Mouse (Mus musculus) heart, embryonic 13.5 days (tissue): Measurements from ENCODE around the gene Esd. TPM values are rescaled to one million over a fixed set of nuclear protein-coding genes. Genes with fewer than 3 reads are reported as not detected.

Source experiments
- ATAC-seq: fragments of 200-750 bp; cut with Nextera tagmentation; 2 replicates; pipeline ENCODE4 v1.8.0; 2017; ENCODE audit warnings: moderate TSS enrichment; ENCODE audit not compliant: insufficient number of reproducible peaks, low FRiP score, low TSS enrichment; ENCODE audit errors: extremely low read depth
- H3K27ac ChIP-seq: fragments of 300-500 bp; sonication (generic); replicated peaks from 2 replicates; pipeline ENCODE4 v1.5.1; 2015; ENCODE audit warnings: moderate library complexity, mild to moderate bottlenecking, inconsistent platforms
- H3K27me3 ChIP-seq: fragments of 300-500 bp; sonication (generic); replicated peaks from 2 replicates; pipeline ENCODE4 v1.6.1; 2015; ENCODE audit warnings: mild to moderate bottlenecking, inconsistent platforms
- H3K36me3 ChIP-seq: fragments of 300-500 bp; sonication (generic); 2 replicates; pipeline ENCODE4 v1.6.1; 2015; ENCODE audit warnings: mild to moderate bottlenecking, inconsistent platforms
- H3K4me1 ChIP-seq: fragments of 300-500 bp; sonication (generic); 2 replicates; pipeline ENCODE4 v1.6.1; 2015; ENCODE audit warnings: inconsistent platforms
- H3K4me2 ChIP-seq: fragments of 300-500 bp; sonication (generic); 2 replicates; pipeline ENCODE4 v1.6.1; 2015; ENCODE audit warnings: inconsistent platforms, mild to moderate bottlenecking, moderate library complexity
- H3K4me3 ChIP-seq: fragments of 300-500 bp; sonication (generic); 2 replicates; pipeline ENCODE4 v1.5.1; 2015; ENCODE audit warnings: moderate library complexity, mild to moderate bottlenecking, inconsistent platforms
- H3K9ac ChIP-seq: fragments of 300-500 bp; sonication (generic); 2 replicates; pipeline ENCODE4 v1.6.1; 2015; ENCODE audit warnings: inconsistent platforms, mild to moderate bottlenecking, moderate library complexity
- H3K9me3 ChIP-seq: fragments of 300-500 bp; sonication (generic); 2 replicates; pipeline ENCODE4 v1.6.1; 2016; ENCODE audit warnings: inconsistent platforms
- WGBS: fragments of 180-500 bp; shearing (Covaris S2); methylation state at CpG from one replicate; pipeline ENCODE4 v1.1.7; 2015; ENCODE audit warnings: mixed read lengths; 5-methylcytosine and 5-hydroxymethylcytosine counted together
- polyA plus RNA-seq: library from polyadenylated mRNA; unstranded; fragments of >200 nt; fragmentation: Nextera tagmentation; extraction: Ambion mirVana; gene quantifications from 2 replicates; pipeline ENCODE4 v1.2.1, GENCODE M21; 2015

Esd gene
- 264 TPM in 2 replicates for polyA plus RNA-seq

DNA sequence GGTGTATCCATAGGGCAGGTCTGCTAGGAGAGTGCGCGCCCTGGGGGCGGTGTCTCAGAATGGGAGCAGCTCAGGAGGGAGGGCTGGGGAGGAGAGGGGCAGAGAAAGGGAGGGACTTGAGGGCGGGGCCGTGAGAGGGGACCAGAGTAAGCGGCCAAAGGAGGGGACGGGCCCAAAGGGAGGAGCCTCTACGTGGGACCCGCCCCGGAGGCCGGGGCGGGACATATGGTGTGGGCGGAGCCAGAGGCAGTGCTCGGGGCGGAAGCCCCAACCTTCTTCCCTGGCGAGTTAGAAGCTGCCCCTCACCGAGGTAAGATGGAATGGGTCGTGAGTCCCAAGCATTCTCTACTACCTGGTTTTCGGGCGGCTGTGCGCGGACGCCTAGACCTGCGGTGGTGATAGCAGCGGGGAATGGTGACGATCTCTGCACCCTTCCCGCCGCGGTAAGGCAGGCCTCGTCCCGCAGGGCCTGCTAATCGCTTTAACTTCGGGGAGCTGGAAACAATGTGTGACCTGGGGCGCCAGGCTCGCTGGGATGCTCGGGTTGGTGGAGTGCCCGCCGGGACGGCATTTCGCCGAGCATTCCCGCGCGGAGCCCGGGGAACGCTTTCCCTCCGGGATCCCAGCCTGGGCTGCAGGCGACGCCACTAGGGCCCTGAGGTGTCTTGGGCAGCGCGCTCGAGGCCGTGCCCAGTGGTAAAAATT lies at the start of gene Esd:
Gene Esd, plus strand, starts transcription at position 219 of the 705 bp plus-strand sequence.
- no peaks in the 10 kb centered on the region for H3K27me3 ChIP-seq
- no peaks in the 10 kb centered on the region for H3K9me3 ChIP-seq
- peak within 1 kb of the TSS; percentile 95 for H3K9ac ChIP-seq
- peaks cover 33% of the 10 kb centered on the region for H3K4me1 ChIP-seq
- H3K4me2 ChIP-seq: peak within 1 kb of the TSS; percentile 82
- H3K27ac ChIP-seq: peak within 1 kb of the TSS; percentile 90
- WGBS: under 1% methylated on average over 53 of the region's 53 CpGs
- peak within 1 kb of the TSS; percentile 93 for H3K4me3 ChIP-seq
- peaks cover 20% of the 10 kb centered on the region for H3K36me3 ChIP-seq
- ATAC-seq: peak; percentile 99

DNA sequence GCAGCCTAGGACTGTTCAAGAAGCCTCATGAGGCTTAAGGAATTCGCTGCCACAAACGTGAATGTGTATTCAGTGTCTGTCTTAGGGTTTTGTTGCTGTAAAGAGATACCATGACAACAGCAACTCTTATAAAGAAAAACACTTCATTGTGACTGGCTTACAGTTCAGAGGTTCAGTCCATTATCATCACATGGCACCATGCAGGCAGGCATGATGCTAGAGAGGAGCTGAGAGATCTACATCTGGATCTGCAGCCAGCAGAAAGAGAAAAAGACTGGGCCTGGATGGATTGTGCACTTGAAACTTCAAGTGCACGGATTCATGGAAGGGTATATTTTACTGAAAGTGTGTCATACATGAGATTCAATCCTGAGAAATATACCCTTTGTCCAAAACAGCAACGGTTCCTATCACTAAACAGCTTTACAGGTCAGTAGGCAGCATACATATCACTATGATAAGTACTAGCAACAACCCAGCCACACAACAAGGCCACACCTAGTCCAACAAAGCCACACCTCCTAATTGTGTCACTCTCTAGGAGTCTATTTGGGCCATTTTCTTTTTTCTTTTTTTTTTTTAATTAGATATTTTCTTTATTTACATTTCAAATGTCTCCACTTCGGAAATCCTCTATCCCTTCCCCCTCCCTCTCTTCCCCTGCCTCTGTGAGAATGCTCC lies 47.7 kb upstream of the Esd start:
- Histone ChIP-seq H3K4me1 (no peaks in the 10 kb centered on the region), H3K9me3 (no peaks in the 10 kb centered on the region), H3K9ac (no peak overlapping the region), H3K4me3 (no peak overlapping the region), H3K36me3 (no peaks in the 10 kb centered on the region), H3K27ac (no peak overlapping the region), H3K4me2 (no peak overlapping the region), H3K27me3 (peaks cover 6% of the 10 kb centered on the region; the same call in 1 of the 2 replicates)
- 76% methylated on average over 5 of the region's 5 CpGs for WGBS
- ATAC-seq: no peak

DNA sequence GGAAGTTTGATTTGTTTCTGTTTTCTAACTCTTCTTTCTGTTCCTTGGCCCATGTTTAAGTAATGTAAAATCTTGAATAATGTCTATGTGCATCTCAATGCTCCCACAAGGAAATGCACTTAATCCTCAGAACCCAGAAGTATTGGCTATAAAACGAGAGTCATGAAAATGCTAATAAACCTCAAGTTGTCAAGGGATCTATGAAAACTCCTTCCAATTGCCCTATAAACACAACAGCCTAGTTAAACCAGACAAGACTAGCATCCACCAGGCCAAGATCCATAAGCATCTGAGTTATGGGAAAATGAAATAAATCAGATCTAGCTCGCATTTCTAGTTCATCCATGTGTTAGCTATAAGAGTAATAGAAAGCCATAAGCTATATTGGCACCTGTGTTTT lies 40.1 kb upstream of the Esd start:
- H3K36me3 ChIP-seq: no peaks in the 10 kb centered on the region
- 86% methylated on average over 2 of the region's 2 CpGs for WGBS
- H3K27me3 ChIP-seq: peaks cover 26% of the 10 kb centered on the region; the same call in 1 of the 2 replicates
- no peak overlapping the region for H3K4me2 ChIP-seq
- H3K27ac ChIP-seq: no peak overlapping the region
- H3K9me3 ChIP-seq: no peaks in the 10 kb centered on the region
- ATAC-seq: no peak
- H3K9ac ChIP-seq: no peak overlapping the region
- H3K4me3 ChIP-seq: no peak overlapping the region
- peaks cover 3% of the 10 kb centered on the region; the same call in 1 of the 2 replicates for H3K4me1 ChIP-seq

DNA sequence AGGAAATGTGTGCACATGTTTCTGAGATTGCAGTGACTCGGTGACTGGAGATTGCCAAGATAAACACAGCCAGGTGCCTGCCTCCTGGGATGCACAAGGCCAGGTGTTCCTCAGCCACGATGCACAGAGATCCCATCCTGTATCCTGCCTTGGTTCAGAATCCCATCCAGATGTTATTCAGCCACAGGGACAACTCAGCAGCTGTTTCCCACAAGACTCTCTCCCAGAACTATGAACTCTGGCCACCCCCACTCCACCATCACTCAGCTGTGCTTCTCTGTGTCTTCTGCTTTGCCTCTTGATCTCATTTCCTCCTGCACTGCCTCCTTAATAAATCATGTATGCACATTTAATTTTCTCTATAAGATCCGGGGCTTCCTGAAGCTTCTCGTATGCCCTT lies 35.3 kb upstream of the Esd start:
- Histone ChIP-seq H3K9me3 (no peaks in the 10 kb centered on the region), H3K4me2 (no peak overlapping the region), H3K27ac (no peak overlapping the region), H3K27me3 (peaks cover 52% of the 10 kb centered on the region), H3K9ac (no peak overlapping the region), H3K36me3 (no peaks in the 10 kb centered on the region), H3K4me1 (0 out of 2 replicates have a peak, but pooled peaks cover 4% of the 10 kb centered on the region), H3K4me3 (no peak overlapping the region)
- no peak for ATAC-seq
- WGBS: 60% methylated on average over 4 of the region's 4 CpGs

DNA sequence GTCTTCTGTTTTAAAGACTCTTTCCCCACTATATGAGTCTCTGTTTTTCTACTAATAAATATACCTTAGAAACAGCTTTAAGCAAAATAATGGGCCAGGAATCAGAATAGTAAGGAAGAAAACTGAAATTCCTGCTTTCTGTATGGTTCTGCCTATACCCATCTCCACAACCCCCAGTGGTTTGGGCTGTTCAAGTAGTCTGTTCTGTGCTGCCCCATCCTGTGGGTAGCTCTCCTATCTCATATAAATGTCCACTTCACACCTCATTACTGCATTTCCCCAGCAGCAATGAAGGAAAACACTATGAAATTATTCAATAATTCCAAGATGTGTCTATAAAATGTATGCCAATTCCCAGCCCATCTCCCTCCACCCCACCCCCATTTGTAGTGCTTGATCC lies 34.7 kb upstream of the Esd start:
- Histone ChIP-seq H3K9ac (no peak overlapping the region), H3K4me3 (no peak overlapping the region), H3K4me2 (no peak overlapping the region), H3K27me3 (peaks cover 50% of the 10 kb centered on the region), H3K4me1 (0 out of 2 replicates have a peak, but pooled peaks cover 4% of the 10 kb centered on the region), H3K36me3 (no peaks in the 10 kb centered on the region), H3K27ac (no peak overlapping the region), H3K9me3 (no peaks in the 10 kb centered on the region)
- ATAC-seq: no peak

DNA sequence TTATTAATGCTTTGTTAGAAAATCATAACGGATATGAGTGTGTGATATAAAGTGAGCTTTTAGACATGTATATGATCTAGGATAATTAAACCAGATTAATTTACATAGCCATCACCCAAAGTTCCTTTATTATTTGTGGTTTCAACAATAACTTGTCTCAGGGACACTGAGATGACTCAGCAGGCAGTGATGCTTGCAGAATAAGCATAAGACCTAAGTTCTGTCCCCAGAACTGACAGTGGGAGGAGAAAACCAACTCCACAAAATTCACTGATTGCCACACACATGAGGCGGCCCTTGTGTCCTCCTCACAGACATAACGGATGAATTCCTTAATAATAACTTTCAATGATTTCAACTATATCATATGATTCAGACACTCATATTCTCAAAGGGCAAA lies 32.9 kb upstream of the Esd start:
- H3K36me3 ChIP-seq: no peaks in the 10 kb centered on the region
- no peak overlapping the region for H3K4me2 ChIP-seq
- H3K9me3 ChIP-seq: no peaks in the 10 kb centered on the region
- H3K4me3 ChIP-seq: no peak overlapping the region
- H3K27ac ChIP-seq: no peak overlapping the region
- 0 out of 2 replicates have a peak, but pooled peaks cover 4% of the 10 kb centered on the region for H3K4me1 ChIP-seq
- WGBS: 71% methylated on average over 3 of the region's 3 CpGs
- H3K9ac ChIP-seq: no peak overlapping the region
- no peak for ATAC-seq
- H3K27me3 ChIP-seq: peaks cover 47% of the 10 kb centered on the region

DNA sequence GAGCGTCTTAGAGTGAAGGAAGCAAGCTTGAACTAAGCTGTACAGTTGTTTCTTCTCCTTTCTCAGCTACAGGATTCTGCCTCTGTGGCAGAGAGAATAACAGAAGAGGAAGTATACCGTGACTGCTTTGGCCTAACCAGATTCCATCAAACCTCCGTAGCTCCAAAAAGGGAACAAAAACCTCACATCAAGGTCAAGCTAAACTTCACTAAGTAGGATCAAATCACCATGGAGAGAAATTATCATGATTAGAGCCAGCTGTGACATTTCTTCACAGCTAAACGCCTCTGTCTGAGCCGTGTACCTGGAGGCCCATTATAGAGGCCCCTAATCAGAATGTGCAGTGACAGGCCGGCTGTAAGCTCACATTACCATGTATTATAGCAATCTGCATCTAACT lies 28.2 kb upstream of the Esd start:
- H3K36me3 ChIP-seq: no peaks in the 10 kb centered on the region
- WGBS: 60% methylated on average over 6 of the region's 6 CpGs
- H3K4me3 ChIP-seq: no peak overlapping the region
- no peak overlapping the region for H3K4me2 ChIP-seq
- H3K9me3 ChIP-seq: no peaks in the 10 kb centered on the region
- H3K4me1 ChIP-seq: 0 out of 2 replicates have a peak, but pooled peaks cover 4% of the 10 kb centered on the region
- H3K9ac ChIP-seq: no peak overlapping the region
- peaks cover 17% of the 10 kb centered on the region; the same call in 1 of the 2 replicates for H3K27me3 ChIP-seq
- no peak for ATAC-seq
- H3K27ac ChIP-seq: no peak overlapping the region; the same call in 1 of the 2 replicates

DNA sequence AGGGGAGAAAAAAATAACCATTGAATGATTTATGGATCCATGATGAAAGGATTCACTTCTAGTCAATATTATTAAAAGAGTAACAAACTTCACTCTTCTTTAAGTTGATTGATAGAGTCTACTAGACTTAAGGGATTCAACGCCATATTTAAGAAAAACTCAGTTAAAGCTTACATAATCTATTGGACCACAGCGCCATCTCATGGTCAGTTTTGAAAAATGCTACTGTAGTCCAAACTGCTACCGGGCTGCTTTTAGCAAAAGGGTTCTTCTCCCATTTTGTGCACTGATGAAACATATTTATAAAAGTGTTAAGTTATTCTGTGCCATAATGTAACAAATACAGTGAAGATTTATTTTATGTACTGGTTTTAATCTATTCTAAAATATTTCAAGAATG lies 23.0 kb upstream of the Esd start:
- Histone ChIP-seq H3K27me3 (no peaks in the 10 kb centered on the region; the same call in 1 of the 2 replicates), H3K9me3 (no peaks in the 10 kb centered on the region), H3K4me1 (no peaks in the 10 kb centered on the region), H3K27ac (no peak overlapping the region), H3K4me2 (no peak overlapping the region), H3K4me3 (no peak overlapping the region), H3K36me3 (no peaks in the 10 kb centered on the region), H3K9ac (no peak overlapping the region)
- no peak for ATAC-seq
- 15% methylated on average over 3 of the region's 3 CpGs for WGBS

DNA sequence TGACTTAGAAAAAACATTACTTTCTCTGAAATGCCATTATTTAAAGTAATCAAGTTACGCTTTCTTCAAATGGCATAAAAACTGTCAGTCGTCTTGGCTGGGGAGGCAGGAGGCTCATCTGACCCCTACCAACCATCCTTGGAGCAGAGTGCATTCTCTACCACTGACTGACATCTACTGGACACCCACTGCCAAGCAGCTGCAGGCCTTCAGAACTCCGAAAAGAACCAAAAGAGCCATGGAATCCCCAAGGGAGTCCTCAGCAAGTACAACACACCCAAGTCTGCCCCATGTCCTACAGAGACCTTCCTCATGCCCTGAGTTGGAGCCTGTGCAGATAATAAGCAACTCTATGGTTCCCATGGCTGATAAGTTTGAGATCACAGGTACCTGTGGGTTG lies 8.6 kb upstream of the Esd start:
- Histone ChIP-seq H3K4me3 (no peak overlapping the region), H3K27ac (no peak overlapping the region), H3K4me1 (no peaks in the 10 kb centered on the region), H3K27me3 (0 out of 2 replicates have a peak, but pooled peaks cover 10% of the 10 kb centered on the region), H3K9me3 (no peaks in the 10 kb centered on the region), H3K36me3 (no peaks in the 10 kb centered on the region), H3K4me2 (no peak overlapping the region), H3K9ac (no peak overlapping the region)
- ATAC-seq: no peak
- 56% methylated on average over 3 of the region's 3 CpGs for whole genome bisulfite sequencing

DNA sequence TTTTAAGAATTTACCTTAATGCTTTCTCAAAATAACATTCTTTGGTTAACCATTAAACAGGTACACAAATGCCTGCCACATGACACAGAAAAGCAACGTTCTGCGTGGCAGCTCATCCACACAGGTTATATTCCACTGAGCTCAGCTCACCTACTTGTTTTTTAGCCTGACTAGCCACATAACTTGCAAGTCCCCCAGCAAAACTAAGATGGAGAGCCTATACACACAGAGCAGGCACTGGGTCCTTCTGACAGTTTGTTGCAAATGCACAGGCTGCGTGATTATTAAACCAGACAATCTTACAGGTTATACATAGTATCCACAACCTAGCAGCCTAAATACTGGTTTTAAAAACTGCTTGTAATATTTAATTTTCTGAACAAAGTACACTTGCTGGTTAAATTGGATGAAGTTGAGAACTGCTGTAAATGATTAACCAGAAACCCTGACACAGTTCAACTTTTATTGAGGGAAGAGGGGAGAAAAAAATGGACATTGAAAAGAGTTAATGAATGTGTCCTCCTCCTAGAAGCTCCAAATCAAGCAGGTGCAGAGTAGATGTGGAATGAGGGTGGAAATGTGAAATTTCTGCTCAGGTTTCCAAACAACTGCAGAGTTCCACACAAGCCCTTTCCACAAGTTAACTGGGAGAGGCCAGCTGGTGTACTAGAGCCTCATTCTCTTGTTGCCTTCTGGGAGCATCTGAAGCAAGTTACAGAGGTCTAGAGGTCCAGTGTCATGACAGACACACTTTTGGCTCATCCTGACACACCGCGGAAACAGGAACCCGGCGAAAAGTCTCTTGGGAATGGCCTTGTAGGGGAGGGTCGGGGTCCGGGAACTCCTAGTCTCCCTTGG lies 647 bp upstream of the Esd start:
- Histone ChIP-seq H3K9ac (peak overlapping the region; percentile 76), H3K4me3 (peak overlapping the region; percentile 93), H3K4me1 (peaks cover 33% of the 10 kb centered on the region), H3K9me3 (no peaks in the 10 kb centered on the region), H3K27me3 (no peaks in the 10 kb centered on the region), H3K4me2 (peak overlapping the region; percentile 82), H3K27ac (peak overlapping the region; percentile 54; the same call in 1 of the 2 replicates), H3K36me3 (peaks cover 12% of the 10 kb centered on the region)
- 30% methylated on average over 9 of the region's 9 CpGs for WGBS
- no peak for ATAC-seq

DNA sequence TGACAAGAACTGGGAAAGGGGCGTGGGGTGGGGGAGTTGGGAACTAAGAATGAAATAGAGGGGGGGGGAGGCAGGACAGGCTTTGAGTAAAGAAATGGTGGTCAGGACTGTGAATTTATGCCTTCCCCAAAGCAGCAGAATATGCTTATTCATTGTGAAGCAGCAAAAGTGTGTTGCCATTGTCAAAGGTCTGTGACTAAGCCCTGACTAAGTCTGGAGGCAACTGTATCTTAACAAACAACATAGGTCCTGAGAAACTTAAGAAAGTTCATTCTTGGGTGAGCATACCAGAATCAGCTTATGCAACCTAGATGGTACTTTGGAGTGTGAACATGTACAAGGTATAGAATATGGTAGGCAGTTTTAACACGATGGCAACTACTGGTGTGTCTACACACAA lies 1.3 kb downstream of the Esd start:
- peak overlapping the region; percentile 82 for H3K4me2 ChIP-seq
- peaks cover 32% of the 10 kb centered on the region for H3K36me3 ChIP-seq
- peaks cover 33% of the 10 kb centered on the region for H3K4me1 ChIP-seq
- H3K27me3 ChIP-seq: no peaks in the 10 kb centered on the region
- peak overlapping the region; percentile 93 for H3K4me3 ChIP-seq
- peak overlapping the region; percentile 95 for H3K9ac ChIP-seq
- H3K27ac ChIP-seq: no peak overlapping the region
- WGBS: 67% methylated on average over 2 of the region's 2 CpGs
- no peaks in the 10 kb centered on the region for H3K9me3 ChIP-seq
- ATAC-seq: no peak
